Comparison of ENCODE assay signal across 9 mouse cellular contexts in genomic region chr9:101407141-101407540, GRCm38 (mm10).
A peak's percentile ranks its signal among the peaks of the same experiment; 100 is the strongest.
DNase-seq lines count a peak whose midpoint lies in the region; ATAC-seq and TF ChIP-seq lines count a peak whose summit lies in the region.
"Had no signal": no experiment of that assay in that cellular context is flagged by ENCODE, and none has a peak within 500 bp of the region (broad histone marks: within the 10 kb centered on the region; RNA-seq: fewer than 3 reads in every experiment).

No protein-coding gene starts in this region.

- H3K36me3 ChIP-seq in hindbrain, embryonic 13.5 days, result no peaks in the 10 kb centered on the region
- H3K36me3 ChIP-seq in midbrain, embryonic 13.5 days, result no peaks in the 10 kb centered on the region
- H3K36me3 ChIP-seq in thymus, adult 2 months (ENCODE audit: control insufficient read depth, insufficient read depth, low read length), result no peaks in the 10 kb centered on the region
- H3K36me3 ChIP-seq: embryonic facial prominence, embryonic 13.5 days had no signal

- TF ChIP-seq CTCF in cerebellum, adult 2 months (IDR thresholded peaks at IDR 0.05; ENCODE audit: borderline replicate concordance, insufficient read depth, low read depth, low read length), result no peak
- no peak for TF ChIP-seq CTCF in thymus, adult 2 months (IDR thresholded peaks at IDR 0.05; ENCODE audit: borderline replicate concordance, control insufficient read depth, extremely low read depth, insufficient read depth, low read length, poor library complexity)

- peaks cover 14% of the 10 kb centered on the region for H3K4me1 ChIP-seq in cerebellum, adult 2 months (ENCODE audit: control insufficient read depth, insufficient read depth, low read length)
- H3K4me1 ChIP-seq in hindbrain, embryonic 13.5 days (replicated peaks), result peaks cover 71% of the 10 kb centered on the region
- peaks cover 65% of the 10 kb centered on the region for H3K4me1 ChIP-seq in midbrain, embryonic 13.5 days (replicated peaks)
- H3K4me1 ChIP-seq in thymus, adult 2 months (replicated peaks; ENCODE audit: control insufficient read depth, insufficient read depth, low read length), result no peaks in the 10 kb centered on the region

- H3K27me3 ChIP-seq in cerebellum, adult 2 months (ENCODE audit: control insufficient read depth, insufficient read depth, low read length), result no peaks in the 10 kb centered on the region
- no peaks in the 10 kb centered on the region for H3K27me3 ChIP-seq in hindbrain, embryonic 13.5 days
- H3K27me3 ChIP-seq in midbrain, embryonic 13.5 days, result no peaks in the 10 kb centered on the region
- no peaks in the 10 kb centered on the region for H3K27me3 ChIP-seq in thymus, adult 2 months (ENCODE audit: control insufficient read depth, insufficient read depth, low read length)

- H3K9ac ChIP-seq in hindbrain, embryonic 13.5 days, result peak overlapping the region; percentile 29; the same call in 1 of the 2 replicates
- H3K9ac ChIP-seq in midbrain, embryonic 13.5 days (replicated peaks), result no peak overlapping the region
- H3K9ac ChIP-seq: embryonic facial prominence, embryonic 13.5 days had no signal

- H3K4me2 ChIP-seq in hindbrain, embryonic 13.5 days, result no peak overlapping the region
- H3K4me2 ChIP-seq in midbrain, embryonic 13.5 days (replicated peaks), result no peak overlapping the region
- H3K4me2 ChIP-seq: embryonic facial prominence, embryonic 13.5 days had no signal

- no peak overlapping the region for H3K4me3 ChIP-seq in cerebellum, adult 2 months (replicated peaks; ENCODE audit: insufficient read depth, low read depth, low read length)
- H3K4me3 ChIP-seq in hindbrain, embryonic 13.5 days, result no peak overlapping the region
- no peak overlapping the region for H3K4me3 ChIP-seq in midbrain, embryonic 13.5 days (replicated peaks)
- H3K4me3 ChIP-seq in thymus, adult 2 months (ENCODE audit: control insufficient read depth, insufficient read depth, low read length), result no peak overlapping the region
- H3K4me3 ChIP-seq: embryonic facial prominence, embryonic 13.5 days had no signal

- 25% methylated on average over 5 of the region's 5 CpGs for WGBS in cerebellum, adult 2 months
- 37% methylated on average over 5 of the region's 5 CpGs for WGBS in hindbrain, embryonic 13.5 days
- WGBS in midbrain, embryonic 13.5 days, result 35% methylated on average over 5 of the region's 5 CpGs
- WGBS in thymus, adult 2 months, result 92% methylated on average over 5 of the region's 5 CpGs

- H3K27ac ChIP-seq in cerebellum, adult 2 months (ENCODE audit: insufficient read depth, low read length), result no peak overlapping the region
- H3K27ac ChIP-seq in hindbrain, embryonic 13.5 days, result peak overlapping the region; percentile 93
- peak overlapping the region; percentile 90 for H3K27ac ChIP-seq in midbrain, embryonic 13.5 days
- H3K27ac ChIP-seq in thymus, adult 2 months (ENCODE audit: control insufficient read depth, insufficient read depth, low read length), result no peak overlapping the region
- H3K27ac ChIP-seq: embryonic facial prominence, embryonic 13.5 days had no signal

- TF ChIP-seq POLR2A in cerebellum, adult 2 months (IDR thresholded peaks at IDR 0.05; ENCODE audit: borderline replicate concordance, insufficient read depth, low read length), result no peak
- no peak for TF ChIP-seq POLR2A in thymus, adult 2 months (IDR thresholded peaks at IDR 0.05; ENCODE audit: control insufficient read depth, extremely low read depth, insufficient read depth, low read length, poor library complexity)

- peak; percentile 19 to 41 for DNase-seq in cerebellum, adult 2 months
- no peak for DNase-seq in cerebellum, adult 11 months
- DNase-seq in brain, adult 2 months (ENCODE audit: low read depth, low spot score), result peak; percentile 92
- DNase-seq in kidney, adult 11 months, result no peak
- no peak for DNase-seq in thymus, adult 2 months
- no peak for DNase-seq in thymus, postnatal 25 days

- ATAC-seq in hindbrain, embryonic 13.5 days (ENCODE audit: low FRiP score), result peak; percentile 77
- ATAC-seq in midbrain, embryonic 13.5 days, result peak; percentile 78

- H3K9me3 ChIP-seq in hindbrain, embryonic 13.5 days, result no peaks in the 10 kb centered on the region
- H3K9me3 ChIP-seq in midbrain, embryonic 13.5 days, result no peaks in the 10 kb centered on the region
- H3K9me3 ChIP-seq: embryonic facial prominence, embryonic 13.5 days had no signal

Comparison
In these comparisons a context has a peak if more than half of its experiments do, and no peak if none do; other contexts are left out.
1. DNase-seq: peak in cerebellum, adult 2 months (2 of 2) and brain, adult 2 months (single experiment); none in cerebellum, adult 11 months (single experiment), kidney, adult 11 months (single experiment), thymus, adult 2 months (single experiment) and thymus, postnatal 25 days (single experiment).
2. H3K27ac ChIP-seq: peak in hindbrain, embryonic 13.5 days (single experiment) and midbrain, embryonic 13.5 days (single experiment); none in cerebellum, adult 2 months (single experiment) and thymus, adult 2 months (single experiment).